Mouse (Mus musculus) midbrain, embryonic 13.5 days (tissue): ENCODE measurements around the gene Dyrk1b. TPM values are rescaled to one million over a fixed set of nuclear protein-coding genes. Genes with fewer than 3 reads are reported as not detected.
"Not testable (repeated sequence)": the region's sequence is repeated elsewhere in the genome, so short reads cannot be mapped to it uniquely, and the experiment has no call there.

Experiments
- ATAC-seq: fragments of 200-750 bp; cut with Nextera tagmentation; 2 replicates; pipeline ENCODE4 v1.8.0; 2017; ENCODE audit warnings: mild to moderate bottlenecking, moderate TSS enrichment, moderate library complexity
- H3K27ac ChIP-seq: fragments of 300-500 bp; sonication (generic); 2 replicates; pipeline ENCODE4 v1.5.1; 2015; ENCODE audit warnings: inconsistent platforms, mild to moderate bottlenecking, moderate library complexity
- H3K27me3 ChIP-seq: fragments of 300-500 bp; sonication (generic); 2 replicates; pipeline ENCODE4 v1.6.1; 2015; ENCODE audit warnings: mild to moderate bottlenecking, inconsistent platforms
- H3K36me3 ChIP-seq: fragments of 300-500 bp; sonication (generic); 2 replicates; pipeline ENCODE4 v1.6.1; 2015; ENCODE audit warnings: mild to moderate bottlenecking, inconsistent platforms
- H3K4me1 ChIP-seq: fragments of 300-500 bp; sonication (generic); replicated peaks from 2 replicates; pipeline ENCODE4 v1.6.1; 2015; ENCODE audit warnings: inconsistent platforms
- H3K4me2 ChIP-seq: fragments of 300-500 bp; sonication (generic); replicated peaks from 2 replicates; pipeline ENCODE4 v1.6.1; 2015; ENCODE audit warnings: moderate library complexity, mild to moderate bottlenecking, inconsistent platforms
- H3K4me3 ChIP-seq: fragments of 300-500 bp; sonication (generic); replicated peaks from 2 replicates; pipeline ENCODE4 v1.5.1; 2015; ENCODE audit warnings: mild to moderate bottlenecking, inconsistent platforms
- H3K9ac ChIP-seq: fragments of 300-500 bp; sonication (generic); replicated peaks from 2 replicates; pipeline ENCODE4 v1.6.1; 2015; ENCODE audit warnings: mild to moderate bottlenecking, inconsistent platforms
- H3K9me3 ChIP-seq: fragments of 300-500 bp; sonication (generic); 2 replicates; pipeline ENCODE4 v1.6.1; 2016; ENCODE audit warnings: mild to moderate bottlenecking, inconsistent platforms
- WGBS: fragments of 180-500 bp; shearing (Covaris S2); methylation state at CpG from one replicate; pipeline ENCODE4 v1.1.7; 2015; 5-methylcytosine and 5-hydroxymethylcytosine counted together
- polyA plus RNA-seq: library from polyadenylated mRNA; unstranded; fragments of >200 nt; fragmentation: Nextera tagmentation; extraction: Ambion mirVana; gene quantifications from 2 replicates; pipeline ENCODE4 v1.2.1, GENCODE M21; 2015

Dyrk1b gene
- polyA plus RNA-seq, 1 experiment from 2014 or later = 20.8 TPM

DNA sequence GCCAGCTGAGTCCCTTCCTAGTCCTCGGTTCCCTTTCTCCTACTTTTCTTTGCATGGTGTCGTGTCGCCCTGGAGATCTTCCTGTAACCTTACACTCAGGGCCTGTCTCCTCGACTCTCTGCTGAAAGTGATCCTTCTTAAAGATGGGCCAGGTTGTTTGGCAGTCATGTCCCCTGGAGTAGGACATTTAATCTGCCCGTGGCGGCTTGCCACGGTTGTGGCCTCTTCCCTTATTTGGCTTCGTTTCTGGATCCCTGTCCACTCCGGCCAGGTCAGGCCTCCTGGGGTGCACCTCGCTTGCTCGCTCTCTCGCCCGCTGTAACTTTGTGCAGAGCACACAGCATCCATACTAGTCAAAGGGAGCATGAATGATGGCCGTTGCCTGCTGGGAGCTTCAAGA lies 17.3 kb downstream of the Dyrk1b start:
- Histone ChIP-seq H3K9ac (no peak overlapping the region), H3K4me1 (no peaks in the 10 kb centered on the region), H3K27me3 (no peaks in the 10 kb centered on the region), H3K27ac (no peak overlapping the region), H3K9me3 (no peaks in the 10 kb centered on the region), H3K4me3 (no peak overlapping the region), H3K36me3 (peaks cover 52% of the 10 kb centered on the region), H3K4me2 (no peak overlapping the region)
- 85% methylated on average over 14 of the region's 14 CpGs for WGBS
- no peak for ATAC-seq

DNA sequence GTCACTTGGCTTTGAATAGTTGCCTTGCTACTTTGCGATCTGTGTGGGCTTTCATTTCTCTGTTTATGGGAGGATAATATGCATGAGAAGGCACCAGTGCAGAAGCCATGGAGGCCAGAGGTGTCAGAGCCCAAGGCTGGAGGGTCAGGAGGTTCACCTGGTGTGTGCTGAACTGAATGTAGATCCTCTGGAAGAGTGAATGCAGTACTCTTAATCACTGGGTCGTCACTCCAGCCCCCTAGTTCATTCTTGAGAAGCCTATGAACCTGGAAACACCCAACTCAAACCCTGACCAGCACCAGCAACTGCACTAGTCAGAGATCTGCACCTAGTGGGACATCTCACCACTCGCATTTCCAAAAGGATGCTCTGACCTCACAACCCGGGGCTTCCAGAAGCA lies 19.8 kb downstream of the Dyrk1b start:
- H3K27me3 ChIP-seq = no peaks in the 10 kb centered on the region
- H3K4me2 ChIP-seq = no peak overlapping the region
- no peak for ATAC-seq
- no peak overlapping the region for H3K27ac ChIP-seq
- WGBS = 71% methylated on average over 4 of the region's 4 CpGs
- H3K9me3 ChIP-seq = no peaks in the 10 kb centered on the region
- no peak overlapping the region for H3K9ac ChIP-seq
- H3K4me3 ChIP-seq = no peak overlapping the region
- H3K36me3 ChIP-seq = peaks cover 29% of the 10 kb centered on the region
- no peaks in the 10 kb centered on the region for H3K4me1 ChIP-seq

DNA sequence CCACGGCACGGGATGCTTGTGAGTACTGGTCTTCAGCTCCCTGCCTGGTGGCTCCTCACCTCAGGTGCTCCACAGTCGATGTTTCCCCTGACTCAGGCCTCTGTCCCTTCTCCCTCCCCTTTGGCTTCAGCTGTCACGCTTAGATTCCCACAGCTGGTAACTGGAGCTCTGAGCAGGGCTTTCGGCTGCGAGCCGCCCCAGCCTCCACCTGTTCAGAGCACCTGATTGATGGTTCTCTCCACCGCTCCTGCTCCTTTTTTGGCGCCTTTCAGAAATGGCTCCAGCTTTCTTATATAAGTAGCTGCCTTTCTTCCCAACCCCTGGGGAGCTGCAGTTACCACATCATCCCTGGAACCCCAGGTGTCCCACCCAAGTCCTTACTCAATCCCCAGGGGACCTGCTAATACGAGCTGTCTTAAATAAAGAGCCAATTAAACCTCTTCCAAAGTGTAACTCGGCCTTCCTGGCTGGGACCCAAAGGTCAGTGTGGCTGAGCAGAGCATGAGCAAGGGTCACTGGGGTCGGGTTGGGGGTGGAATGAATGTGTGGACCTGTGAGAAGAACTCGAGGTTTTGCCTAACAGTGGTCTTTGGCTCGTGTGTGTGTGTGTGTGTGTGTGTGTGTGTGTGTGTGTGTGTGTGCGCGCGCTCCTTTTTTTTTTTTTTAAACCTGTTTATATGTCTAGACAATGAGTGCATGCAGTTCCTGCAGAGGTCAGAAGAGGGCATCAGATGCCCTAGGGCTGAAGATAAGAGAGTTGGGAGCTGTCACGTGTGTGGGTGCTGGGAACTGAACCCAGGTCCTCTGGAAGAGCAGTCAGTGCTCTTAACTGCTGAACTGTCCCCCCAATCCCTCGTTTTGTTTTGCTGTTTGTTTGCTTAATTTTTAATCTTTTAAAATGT lies 24.2 kb downstream of the Dyrk1b start:
- no peak for ATAC-seq
- H3K9ac ChIP-seq = no peak overlapping the region
- H3K4me2 ChIP-seq = no peak overlapping the region
- peaks cover 3% of the 10 kb centered on the region; the same call in 1 of the 2 replicates for H3K36me3 ChIP-seq
- no peak overlapping the region for H3K4me3 ChIP-seq
- no peak overlapping the region for H3K27ac ChIP-seq
- no peaks in the 10 kb centered on the region for H3K27me3 ChIP-seq
- no peaks in the 10 kb centered on the region for H3K9me3 ChIP-seq
- WGBS = 61% methylated on average over 19 of the region's 19 CpGs
- 0 out of 2 replicates have a peak, but pooled peaks cover 2% of the 10 kb centered on the region for H3K4me1 ChIP-seq

DNA sequence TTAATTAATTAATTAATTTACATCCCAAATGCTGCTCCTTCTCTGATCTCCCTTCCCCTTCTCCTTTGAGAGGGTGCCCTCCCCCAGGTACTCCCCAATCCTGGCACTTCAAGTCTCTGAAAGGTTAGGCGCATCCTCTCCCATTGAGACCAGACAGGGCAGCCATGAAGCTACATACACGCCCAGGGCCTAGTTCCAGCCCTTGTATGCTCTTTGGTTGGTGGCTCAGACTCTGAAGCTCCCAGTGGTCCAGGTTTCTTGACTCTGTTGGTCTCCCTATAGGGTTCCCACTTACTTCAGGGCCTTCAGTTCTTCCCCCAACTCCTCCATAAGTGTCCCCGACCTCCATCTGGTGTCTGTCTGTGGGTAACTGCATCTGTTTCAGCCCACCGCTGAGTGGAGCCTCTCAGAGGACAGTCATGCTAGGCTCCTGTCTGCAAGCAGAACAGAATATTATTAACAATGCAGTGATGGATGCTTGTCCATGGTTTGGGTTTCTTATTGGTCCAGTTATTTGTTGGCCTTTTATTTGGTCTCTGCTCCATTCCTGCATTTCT lies 26.9 kb downstream of the Dyrk1b start:
- Histone ChIP-seq H3K4me3 (no peak overlapping the region), H3K4me2 (no peak overlapping the region), H3K4me1 (0 out of 2 replicates have a peak, but pooled peaks cover 3% of the 10 kb centered on the region), H3K36me3 (no peaks in the 10 kb centered on the region), H3K27ac (no peak overlapping the region), H3K9ac (no peak overlapping the region), H3K27me3 (no peaks in the 10 kb centered on the region), H3K9me3 (no peaks in the 10 kb centered on the region)
- ATAC-seq = no peak
- 72% methylated on average over 4 of the region's 4 CpGs for WGBS

DNA sequence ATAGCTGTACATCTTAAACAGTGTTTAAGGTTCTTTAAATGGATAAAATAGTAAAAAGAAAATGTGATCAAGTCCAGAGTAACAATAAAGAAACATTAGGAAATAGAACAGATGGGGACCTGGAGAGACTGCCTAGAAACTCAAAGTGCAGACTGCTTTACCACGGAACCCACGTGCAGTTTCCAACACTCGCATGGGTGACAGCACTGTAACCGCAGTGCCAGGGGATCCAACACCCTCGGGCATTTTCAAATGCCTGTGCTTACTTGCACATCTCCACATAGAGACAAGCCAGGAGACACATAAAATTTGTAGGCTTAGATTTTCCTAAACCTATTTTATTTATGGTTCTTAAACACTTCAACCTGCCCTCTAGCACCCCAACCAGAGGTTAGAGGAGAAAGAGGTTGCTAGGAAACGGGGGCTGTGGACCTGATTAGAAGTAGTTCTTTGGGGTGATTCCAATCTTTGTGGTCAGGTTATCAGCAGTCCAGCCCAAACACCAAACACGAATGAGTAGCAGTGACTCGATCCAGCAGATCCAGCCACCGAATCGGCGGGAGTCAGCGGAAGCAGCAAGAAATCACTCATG lies 29.2 kb downstream of the Dyrk1b start:
- Histone ChIP-seq H3K27ac (no peak overlapping the region), H3K27me3 (no peaks in the 10 kb centered on the region), H3K4me1 (0 out of 2 replicates have a peak, but pooled peaks cover 3% of the 10 kb centered on the region), H3K9me3 (no peaks in the 10 kb centered on the region), H3K9ac (peak overlapping the region; percentile 39), H3K4me3 (peak overlapping the region; percentile 28), H3K4me2 (peak overlapping the region; percentile 51), H3K36me3 (no peaks in the 10 kb centered on the region)
- ATAC-seq = no peak
- 53% methylated on average over 12 of the region's 12 CpGs for WGBS

DNA sequence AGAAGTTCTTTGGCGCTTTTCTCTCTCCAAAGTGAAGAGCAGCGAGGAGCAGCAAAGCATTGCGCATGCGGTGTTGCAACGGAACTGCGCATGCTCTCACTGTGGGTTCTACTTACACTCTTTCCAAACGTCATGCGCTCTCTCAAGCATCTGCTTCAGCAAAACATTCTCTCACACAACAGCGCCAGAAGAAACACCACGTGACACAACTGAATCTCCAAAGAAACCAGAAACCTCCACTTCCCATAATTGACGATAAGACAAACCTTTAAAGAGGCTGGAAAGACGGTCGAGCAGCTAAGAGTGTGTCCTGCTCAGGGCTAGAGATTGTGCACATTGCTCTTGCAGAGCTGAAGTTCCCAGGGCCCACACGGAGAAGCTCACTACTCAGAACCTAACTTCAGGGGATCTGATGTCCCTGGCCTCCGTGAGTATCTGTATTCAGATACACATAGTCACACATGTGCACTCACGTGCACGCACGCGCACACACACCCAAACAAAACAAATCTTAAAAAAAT lies 29.8 kb downstream of the Dyrk1b start:
- Histone ChIP-seq H3K9ac (peak overlapping the region; percentile 39), H3K27ac (no peak overlapping the region), H3K27me3 (no peaks in the 10 kb centered on the region), H3K4me2 (peak overlapping the region; percentile 51), H3K4me1 (0 out of 2 replicates have a peak, but pooled peaks cover 3% of the 10 kb centered on the region), H3K4me3 (peak overlapping the region; percentile 28), H3K36me3 (no peaks in the 10 kb centered on the region), H3K9me3 (no peaks in the 10 kb centered on the region)
- peak; percentile 69; the same call in 1 of the 2 replicates for ATAC-seq
- 56% methylated on average over 19 of the region's 19 CpGs for WGBS

DNA sequence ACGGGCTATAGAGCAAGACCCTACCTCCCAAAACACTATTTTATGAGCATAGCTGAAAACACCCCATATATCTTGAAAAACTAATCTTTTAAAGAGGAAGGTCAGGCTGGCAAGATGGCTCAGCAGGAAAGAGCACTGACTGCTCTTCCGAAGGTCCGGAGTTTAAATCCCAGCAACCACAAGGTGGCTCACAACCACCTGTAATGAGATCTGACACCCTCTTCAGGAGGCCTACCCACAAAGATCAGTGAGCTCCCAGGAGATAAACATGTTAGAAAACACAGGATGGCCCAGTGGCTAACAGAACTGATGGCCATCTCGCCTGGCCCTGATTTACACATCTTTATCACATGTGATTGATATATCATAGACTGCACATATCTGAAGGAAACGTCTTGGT lies 31.5 kb downstream of the Dyrk1b start:
- H3K4me3 ChIP-seq = no peak overlapping the region
- no peak overlapping the region for H3K4me2 ChIP-seq
- ATAC-seq = no peak
- H3K9me3 ChIP-seq = no peaks in the 10 kb centered on the region
- no peak overlapping the region for H3K27ac ChIP-seq
- no peaks in the 10 kb centered on the region for H3K36me3 ChIP-seq
- WGBS = 54% methylated on average over 5 of the region's 5 CpGs
- H3K27me3 ChIP-seq = no peaks in the 10 kb centered on the region
- 0 out of 2 replicates have a peak, but pooled peaks cover 3% of the 10 kb centered on the region for H3K4me1 ChIP-seq
- no peak overlapping the region for H3K9ac ChIP-seq

DNA sequence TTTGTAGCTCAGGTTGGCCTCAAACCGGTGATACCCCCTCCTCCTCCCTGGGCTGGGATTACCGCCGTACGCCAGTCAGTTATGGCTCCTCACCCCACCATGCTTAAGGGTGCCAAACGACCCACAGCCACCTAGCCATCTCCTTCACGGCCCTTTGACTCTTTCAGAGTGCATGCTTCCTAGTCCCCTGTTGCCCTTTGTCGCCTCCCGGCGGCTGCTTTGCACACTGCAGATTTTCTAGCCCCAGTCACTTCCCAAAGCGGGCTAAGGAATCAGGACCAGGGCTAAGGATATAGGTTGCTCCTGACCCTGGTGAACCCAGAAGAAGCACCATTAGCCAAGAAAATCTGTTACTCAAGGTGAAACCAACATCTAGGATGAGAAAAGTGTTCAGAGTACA lies 34.9 kb downstream of the Dyrk1b start:
- no peak for ATAC-seq
- H3K4me1 ChIP-seq = no peaks in the 10 kb centered on the region
- no peaks in the 10 kb centered on the region for H3K27me3 ChIP-seq
- H3K27ac ChIP-seq = no peak overlapping the region
- WGBS = 40% methylated on average over 10 of the region's 10 CpGs
- no peaks in the 10 kb centered on the region for H3K9me3 ChIP-seq
- no peak overlapping the region for H3K9ac ChIP-seq
- H3K36me3 ChIP-seq = no peaks in the 10 kb centered on the region
- H3K4me3 ChIP-seq = no peak overlapping the region
- H3K4me2 ChIP-seq = no peak overlapping the region

DNA sequence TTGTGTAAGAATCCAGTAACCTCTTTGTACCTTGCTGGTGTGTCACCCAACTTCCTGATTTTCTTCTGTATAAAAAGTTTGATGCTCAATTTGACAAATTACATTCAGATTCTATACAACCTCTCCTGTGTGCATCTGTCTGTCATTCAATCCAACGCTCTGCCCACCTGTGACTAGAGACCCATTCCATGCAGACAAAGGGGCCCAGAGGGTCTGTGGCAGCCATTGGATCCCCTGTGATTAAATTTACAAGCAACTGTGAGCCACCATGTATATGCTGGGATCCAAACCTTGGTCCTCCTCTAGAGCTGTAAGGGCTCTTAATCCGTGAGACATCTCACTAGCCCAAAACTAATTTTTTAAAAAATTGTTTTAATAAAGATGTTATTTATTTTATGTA lies 36.7 kb downstream of the Dyrk1b start:
- not testable (repeated sequence) for H3K27me3 ChIP-seq, H3K9me3 ChIP-seq, H3K4me2 ChIP-seq, H3K9ac ChIP-seq, H3K36me3 ChIP-seq, H3K27ac ChIP-seq, ATAC-seq, H3K4me1 ChIP-seq, H3K4me3 ChIP-seq
- WGBS = 86% methylated on average over 2 of the region's 2 CpGs

DNA sequence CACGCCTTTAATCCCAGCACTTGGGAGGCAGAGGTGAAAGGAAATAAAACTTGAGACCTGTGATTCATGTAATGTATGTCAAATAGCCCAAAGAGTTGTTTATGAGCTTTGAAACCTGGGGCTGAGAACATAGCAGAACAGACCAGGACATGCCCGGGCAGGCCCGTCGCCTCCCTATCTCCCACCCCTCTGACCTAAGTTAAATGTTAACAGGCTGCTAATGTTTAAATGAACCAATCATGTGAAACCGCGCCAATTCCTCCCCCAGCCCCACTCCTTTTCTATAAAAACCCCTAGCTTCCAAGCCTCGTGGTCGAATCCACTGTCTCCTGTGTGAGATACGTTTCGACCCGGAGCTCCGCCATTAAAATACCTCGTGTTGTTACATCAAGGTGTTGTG lies 38.5 kb downstream of the Dyrk1b start:
- H3K36me3 ChIP-seq = not testable (repeated sequence)

DNA sequence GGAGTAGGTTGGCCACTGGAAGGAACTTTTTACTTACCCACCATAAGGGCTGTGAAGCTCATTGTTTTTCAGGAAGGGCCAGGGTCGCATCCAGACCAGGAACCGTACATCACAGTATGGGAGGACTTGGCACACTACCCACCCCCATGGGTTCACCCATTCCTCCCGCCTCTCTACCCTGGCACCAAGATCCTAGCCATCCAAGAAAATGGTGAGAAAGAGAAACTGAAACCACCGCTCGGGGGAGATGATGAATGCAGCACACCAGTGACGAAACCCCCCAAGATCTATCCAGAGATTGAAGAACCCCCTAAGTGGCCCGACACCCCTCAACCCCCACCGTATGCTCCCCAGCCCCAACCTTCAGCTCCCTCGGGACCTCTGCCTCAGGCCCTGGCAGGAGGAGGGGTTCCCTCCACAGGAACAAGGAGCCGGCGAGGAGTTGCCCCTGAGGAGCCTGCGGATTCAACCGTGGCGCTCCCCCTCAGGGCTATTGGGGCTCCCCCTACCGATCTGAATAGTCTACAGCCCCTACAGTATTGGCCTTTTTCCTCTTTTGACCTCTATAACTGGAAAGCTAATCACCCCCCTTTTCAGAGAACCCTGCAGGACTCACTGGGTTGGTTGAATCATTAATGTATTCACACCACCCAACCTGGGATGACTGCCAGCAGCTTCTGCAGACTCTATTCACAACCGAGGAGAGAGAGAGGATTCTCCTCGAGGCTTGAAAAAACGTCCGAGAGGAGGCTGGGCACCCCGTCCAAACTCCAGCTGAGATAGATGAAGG lies 39.9 kb downstream of the Dyrk1b start:
- WGBS = 83% methylated on average over 20 of the region's 20 CpGs
- H3K4me3 ChIP-seq, H3K4me1 ChIP-seq, H3K4me2 ChIP-seq, H3K9me3 ChIP-seq, H3K27me3 ChIP-seq, ATAC-seq, H3K36me3 ChIP-seq, H3K9ac ChIP-seq, H3K27ac ChIP-seq: not testable (repeated sequence)

More for the DNA sequence above, 38.5 kb downstream of the Dyrk1b start:
- not testable (repeated sequence) for H3K27me3 ChIP-seq, H3K27ac ChIP-seq, H3K9me3 ChIP-seq, H3K4me1 ChIP-seq, H3K9ac ChIP-seq, ATAC-seq, H3K4me3 ChIP-seq, H3K4me2 ChIP-seq
- 90% methylated on average over 13 of the region's 13 CpGs for WGBS
